Mouse (Mus musculus) adrenal gland, adult (tissue): ENCODE results near the gene Gm42906.

Experiments used
- DNase-seq, 2 experiments: peaks; one replicate each; pipeline ENCODE4 v3.0.0; 2022 to 2023; ENCODE audit warnings: low spot score in 1 of 2; ENCODE audit not compliant: inconsistent age in 2 of 2

The Gm42906 gene

DNA sequence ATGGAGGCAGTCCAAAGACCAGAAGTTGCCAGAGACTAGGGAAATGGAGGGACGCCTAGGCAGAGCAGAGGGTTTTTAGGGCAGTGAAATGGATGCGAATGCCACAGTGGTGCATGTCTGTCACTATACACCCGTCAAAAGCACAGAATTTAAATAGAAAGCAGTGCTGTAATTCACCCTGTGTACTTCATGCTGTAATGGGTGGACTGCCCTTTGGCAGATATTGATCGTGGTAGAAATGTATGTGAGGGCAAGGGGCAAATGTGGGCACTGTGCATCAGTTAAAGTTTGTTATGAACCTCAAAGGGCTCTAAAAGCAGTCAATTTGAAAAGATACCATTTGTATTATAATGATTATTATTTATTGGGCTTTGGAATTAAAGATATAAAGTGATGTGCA lies 347.7 kb downstream of the Gm42906 start:
- no peak for DNase-seq

GRCm38 (mm10) chr5:151077953-151078352 lies 350.0 kb downstream of the Gm42906 start:
- DNase-seq = no peak

DNA sequence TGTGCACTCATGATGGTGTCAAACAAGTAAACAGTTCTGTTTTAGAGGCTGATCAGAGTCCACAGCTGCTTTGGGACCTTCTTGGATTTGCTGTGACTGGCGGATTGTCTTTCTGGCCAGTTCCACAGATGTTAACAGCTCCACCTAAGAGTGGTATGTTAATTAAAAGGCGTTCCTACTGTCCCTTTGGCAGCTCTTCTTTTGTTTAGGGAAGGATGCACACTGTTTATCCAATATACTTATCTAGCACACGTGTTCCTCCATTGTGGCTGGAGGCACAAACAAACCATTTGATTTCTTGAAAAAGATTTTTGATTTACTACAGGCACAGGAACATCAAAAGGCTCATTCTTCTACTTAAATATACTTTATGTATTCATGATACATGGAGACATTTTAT lies 351.0 kb downstream of the Gm42906 start:
- DNase-seq = no peak

DNA sequence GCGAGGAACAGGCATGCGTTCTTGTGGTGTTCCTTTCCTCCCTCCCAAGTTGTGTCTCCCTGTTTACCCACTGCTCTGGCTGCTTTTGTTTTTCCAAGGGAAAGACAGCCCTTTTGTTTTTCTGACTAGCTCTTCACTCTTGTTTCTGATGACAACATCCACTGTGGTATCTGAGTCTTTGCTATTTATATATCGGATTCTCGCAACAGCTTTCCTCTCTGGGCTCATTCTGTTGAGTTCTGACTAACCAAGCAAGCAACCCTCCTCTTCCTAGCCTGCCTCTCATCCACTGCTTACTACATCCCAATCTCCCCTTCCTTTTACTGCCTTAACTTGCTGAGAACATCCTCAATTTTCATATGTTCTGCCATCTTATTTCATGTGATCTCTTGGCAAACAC lies 353.7 kb downstream of the Gm42906 start:
- DNase-seq = no peak

DNA sequence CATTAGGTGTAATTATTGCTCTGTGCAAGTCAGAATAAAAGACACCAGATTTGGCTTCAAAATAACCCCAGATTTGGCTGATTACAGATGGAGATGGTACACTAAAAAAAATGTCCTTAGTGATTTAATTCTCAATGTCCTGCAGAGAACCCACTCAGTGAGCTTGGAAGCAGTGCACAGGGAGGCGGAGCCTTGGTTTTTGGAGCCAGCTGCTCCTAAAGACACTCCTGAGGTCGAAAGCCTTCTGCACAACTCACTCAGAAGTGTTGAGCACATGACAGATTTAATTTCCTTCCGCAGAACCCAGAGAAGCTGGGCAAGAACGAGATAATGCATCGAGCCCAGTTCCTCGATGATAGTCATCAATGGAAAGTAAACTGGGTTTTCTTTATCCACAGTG lies 356.5 kb downstream of the Gm42906 start:
- no peak for DNase-seq

DNA sequence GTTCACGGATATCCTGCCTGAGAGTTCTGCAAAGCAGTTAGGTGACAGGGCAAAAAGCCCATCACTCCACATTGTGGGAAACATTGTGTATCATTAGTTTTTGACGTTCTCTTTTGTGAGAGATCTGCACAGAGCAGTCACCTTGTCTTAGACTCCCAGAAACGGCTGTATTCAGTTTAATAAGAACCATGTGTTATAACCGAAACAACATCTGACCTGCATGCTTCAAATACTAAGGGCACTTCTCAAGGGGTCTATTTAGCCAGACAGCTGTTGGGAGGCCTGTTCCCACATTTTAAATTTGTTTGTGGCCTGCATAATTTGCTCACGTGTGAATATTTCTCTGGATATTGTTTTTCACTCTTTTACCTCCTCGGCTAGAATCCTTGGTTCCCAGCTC lies 357.1 kb downstream of the Gm42906 start:
- no peak for DNase-seq

DNA sequence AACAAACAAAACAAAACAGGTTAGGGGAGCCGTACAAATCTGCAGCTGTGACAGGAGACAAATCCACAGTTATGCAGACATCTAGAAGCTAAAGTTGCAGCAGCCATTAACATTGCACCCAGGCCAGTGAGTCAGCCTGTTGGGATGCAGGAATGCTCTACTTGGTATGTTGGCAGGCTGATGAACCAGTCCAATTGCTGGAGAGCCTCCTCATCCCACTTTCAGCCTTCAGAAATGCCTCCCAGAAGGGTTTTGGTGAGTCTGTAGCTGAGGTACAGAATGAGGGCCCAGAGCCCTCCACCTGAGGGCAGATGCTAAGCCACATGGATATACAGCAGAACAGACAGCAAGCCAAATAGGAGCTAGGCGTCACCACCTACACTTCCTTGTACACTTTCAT lies 358.4 kb downstream of the Gm42906 start:
- DNase-seq = no peak

DNA sequence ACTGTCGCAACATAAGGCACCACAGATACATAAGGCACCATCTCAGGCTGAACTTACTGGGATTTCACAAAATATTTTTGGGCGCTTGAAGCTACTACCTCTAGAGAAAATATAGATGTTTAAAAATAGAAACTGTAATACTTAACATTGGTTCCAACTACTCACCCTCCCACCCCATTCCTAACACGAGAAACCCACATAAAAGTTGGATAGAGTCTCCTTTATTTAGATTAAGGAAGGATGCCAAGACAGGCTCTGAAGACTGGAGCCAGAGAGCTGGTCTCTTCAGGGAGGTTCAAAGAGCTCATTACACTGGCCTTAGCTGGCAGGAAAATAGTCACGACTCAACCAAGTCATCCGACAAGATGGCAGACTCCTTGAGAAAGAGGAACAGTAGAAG lies 361.9 kb downstream of the Gm42906 start:
- no peak for DNase-seq

DNA sequence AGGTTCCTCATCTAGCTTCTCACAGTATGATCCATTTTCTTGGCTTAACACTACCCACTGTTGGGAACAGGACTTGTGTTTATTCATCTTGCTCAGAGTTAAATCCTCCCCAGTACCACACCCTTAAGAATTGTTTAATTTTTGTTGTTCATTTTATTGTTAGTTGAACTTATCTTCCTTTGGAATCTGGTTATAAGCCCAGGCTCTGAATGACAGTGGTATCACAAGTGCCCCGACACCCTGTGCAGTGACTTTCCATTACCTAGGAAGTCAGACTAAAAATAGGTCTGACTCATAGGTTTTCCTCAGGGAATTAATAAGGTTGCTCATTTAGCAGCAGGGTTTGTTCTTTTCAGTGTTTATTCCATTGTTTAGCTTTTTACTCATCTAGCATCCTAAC lies 362.7 kb downstream of the Gm42906 start:
- no peak for DNase-seq

DNA sequence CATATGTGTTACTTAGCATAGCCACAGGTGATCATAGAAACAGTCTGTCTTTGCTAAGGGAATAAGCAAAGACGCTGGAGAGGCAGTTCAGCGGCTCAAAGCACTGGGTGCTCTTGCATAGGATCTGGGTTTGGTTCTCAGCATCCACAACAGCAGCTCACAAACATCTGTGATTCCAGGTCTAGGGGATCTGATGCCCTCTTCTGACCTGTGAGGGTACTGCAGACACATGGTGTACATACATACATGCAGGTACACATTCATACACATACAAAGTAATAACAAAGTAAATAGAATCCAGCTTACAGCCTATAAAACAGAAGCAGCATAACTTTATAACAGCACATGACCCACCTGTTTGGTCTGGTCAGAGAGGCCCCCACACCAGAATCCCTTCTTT lies 366.0 kb downstream of the Gm42906 start:
- no peak for DNase-seq

DNA sequence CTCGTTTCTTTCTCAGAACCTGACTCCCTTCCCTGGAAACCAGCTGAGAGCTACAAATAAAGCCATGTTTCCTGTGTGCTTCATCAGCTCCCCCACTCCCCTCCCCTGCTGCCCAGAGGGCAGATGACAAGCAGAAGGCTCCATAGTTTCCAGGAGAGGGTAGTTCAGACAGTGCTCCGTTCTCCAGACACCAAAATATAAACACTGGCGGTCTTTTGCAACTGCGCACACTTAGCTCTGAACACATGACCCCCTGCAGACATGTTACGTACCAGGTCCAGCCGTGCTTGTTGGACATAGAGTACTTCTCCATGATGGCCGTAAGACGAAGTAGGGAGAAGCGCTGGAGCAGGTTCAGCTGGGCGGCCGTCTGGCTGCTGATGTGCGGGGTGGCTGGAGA lies 367.5 kb downstream of the Gm42906 start:
- DNase-seq = peak; percentile 15 to 51

DNA sequence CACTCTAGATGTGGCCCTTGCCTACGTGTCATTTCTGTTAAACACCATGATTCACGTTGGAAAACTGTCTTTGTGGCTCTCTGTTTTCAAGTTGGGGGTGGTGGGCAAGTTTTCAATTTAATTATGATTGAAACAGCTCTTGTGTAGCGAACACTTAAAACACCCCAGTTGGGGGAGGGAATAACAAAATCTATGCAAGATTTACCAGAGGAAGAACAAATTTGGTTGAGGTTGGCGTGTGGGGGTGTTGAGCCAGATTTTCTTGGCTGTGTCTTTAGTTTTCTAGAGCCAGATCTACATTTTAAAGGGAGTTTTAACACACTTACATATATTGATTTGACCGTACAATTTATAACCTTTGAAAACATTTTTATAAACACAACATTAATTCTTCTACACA lies 368.2 kb downstream of the Gm42906 start:
- no peak for DNase-seq

DNA sequence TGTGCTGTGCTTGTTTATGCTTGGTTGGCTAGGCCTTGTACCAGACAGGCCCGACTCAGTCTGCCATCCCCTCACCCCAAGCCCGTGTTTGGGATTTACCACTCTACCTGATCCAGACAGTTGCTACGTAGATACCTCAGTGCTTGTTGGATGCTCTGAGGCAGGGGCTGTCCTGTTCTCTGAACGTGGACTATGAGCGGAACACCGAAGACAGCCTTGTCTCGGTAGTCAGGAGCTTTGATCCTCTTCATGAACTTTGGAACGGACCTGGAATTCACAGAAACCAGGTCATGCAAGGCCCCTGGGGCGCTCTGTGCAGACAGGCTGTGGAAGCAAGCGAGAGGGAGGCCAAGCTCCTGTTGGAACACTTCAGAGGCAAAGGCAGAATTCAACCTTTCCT lies 368.6 kb downstream of the Gm42906 start:
- DNase-seq = no peak

- no peak for DNase-seq
Measured at GRCm38 (mm10) chr5:151057716-151058115, 370.2 kb downstream of the Gm42906 start.

GRCm38 (mm10) chr5:151056920-151057294 lies 371.1 kb downstream of the Gm42906 start:
- no peak for DNase-seq

- no peak for DNase-seq
Measured at GRCm38 (mm10) chr5:151056255-151056919, 371.6 kb downstream of the Gm42906 start.

GRCm38 (mm10) chr5:151055426-151056090 lies 372.4 kb downstream of the Gm42906 start:
- DNase-seq = no peak

DNA sequence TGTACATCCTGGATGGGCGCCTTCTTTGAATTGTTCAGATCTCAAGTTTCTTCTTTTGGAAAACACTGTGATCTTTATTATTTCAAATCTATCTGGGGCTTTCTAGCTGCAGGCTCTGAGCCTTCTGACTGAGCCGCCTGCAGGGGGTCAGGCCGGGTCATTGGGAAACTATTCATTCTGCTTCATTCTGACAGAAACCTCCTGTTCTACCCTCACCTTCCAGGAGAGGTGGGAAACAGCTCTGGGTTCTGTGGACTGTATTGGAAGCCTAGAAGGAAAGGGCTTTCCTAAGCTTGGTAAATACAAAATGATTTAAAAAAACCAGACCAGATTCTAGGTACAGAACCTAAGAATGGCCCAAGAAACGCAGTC lies 373.2 kb downstream of the Gm42906 start:
- DNase-seq = no peak

DNA sequence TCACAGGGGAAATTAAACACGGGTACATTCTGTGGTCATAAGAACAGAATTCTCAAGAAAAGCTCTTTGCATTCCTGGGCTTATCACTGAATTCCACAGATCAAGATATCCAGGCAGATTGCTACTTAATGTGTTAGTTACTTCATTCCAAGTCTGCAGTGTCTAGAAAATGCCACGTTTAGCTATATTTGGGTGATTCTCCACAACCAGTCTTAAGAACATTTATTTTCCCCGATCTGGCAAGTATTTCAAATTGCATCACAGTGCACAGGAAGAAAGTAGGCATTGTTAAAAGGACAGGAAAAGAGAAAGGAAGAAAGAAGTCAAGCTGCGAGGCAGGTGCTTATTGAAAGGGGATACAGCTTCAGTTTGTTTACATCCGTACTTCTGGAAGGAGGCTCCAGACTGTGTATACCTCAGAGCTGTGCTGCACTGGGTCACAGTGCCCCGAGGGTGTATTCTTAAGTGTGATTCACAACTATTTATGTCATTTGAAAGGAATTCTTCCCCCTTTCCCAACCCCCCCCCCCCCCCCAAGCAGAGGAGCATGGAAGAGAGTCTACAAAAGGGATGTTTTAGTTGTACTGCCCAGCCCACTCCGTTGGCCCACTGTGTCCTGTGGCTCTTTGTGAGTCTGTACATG lies 373.7 kb downstream of the Gm42906 start:
- no peak for DNase-seq

- DNase-seq = no peak
Measured at GRCm38 (mm10) chr5:151053190-151053589, 374.8 kb downstream of the Gm42906 start.

GRCm38 (mm10) chr5:151052331-151052730 lies 375.6 kb downstream of the Gm42906 start:
- DNase-seq = no peak

DNA sequence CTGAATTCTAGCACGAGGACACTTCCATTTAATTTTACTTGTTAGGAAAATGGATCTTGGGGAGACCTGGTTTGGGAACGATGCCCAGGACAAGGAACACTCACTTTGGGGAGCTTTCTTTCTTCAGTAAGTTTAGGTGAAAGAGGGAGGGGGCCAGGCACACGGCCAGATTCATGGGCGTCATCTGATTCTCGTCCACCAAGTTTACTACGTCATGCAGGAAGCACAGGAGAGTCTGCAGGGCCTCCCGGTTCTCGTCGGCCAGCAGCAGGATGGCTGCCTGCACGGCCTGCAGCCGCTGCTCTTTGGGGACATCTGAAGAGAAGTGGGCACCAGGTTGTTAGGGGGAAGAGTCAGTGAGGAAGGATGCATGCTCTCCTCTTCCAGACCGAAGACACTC lies 380.5 kb downstream of the Gm42906 start:
- no peak for DNase-seq

GRCm38 (mm10) chr5:151046917-151047316 lies 381.0 kb downstream of the Gm42906 start:
- DNase-seq = no peak
